ENCODE assay signal across 10 mouse cellular contexts in genomic region chr19:44893231-44893871, GRCm38 (mm10). TPM values are rescaled to one million over a fixed set of nuclear protein-coding genes. Genes with fewer than 3 reads are reported as not detected.
DNase-seq lines count a peak whose midpoint lies in the region; ATAC-seq lines count a peak whose summit lies in the region.
"Had no signal": no experiment of that assay in that cellular context is flagged by ENCODE, and none has a peak within 500 bp of the region (broad histone marks: within the 10 kb centered on the region; RNA-seq: fewer than 3 reads in every experiment).

No protein-coding gene starts in this region.

- H3K27me3 ChIP-seq in forebrain, embryonic 10.5 days (ENCODE audit: poor library complexity, severe bottlenecking): peaks cover 99% of the 10 kb centered on the region
- H3K27me3 ChIP-seq in forebrain, embryonic 11.5 days (ENCODE audit: control insufficient read depth, insufficient read depth, low read length): peaks cover 41% of the 10 kb centered on the region
- peaks cover 92% of the 10 kb centered on the region for H3K27me3 ChIP-seq in midbrain, embryonic 13.5 days
- H3K27me3 ChIP-seq in midbrain, embryonic 10.5 days (ENCODE audit: low read depth, poor library complexity, severe bottlenecking): peaks cover 97% of the 10 kb centered on the region
- H3K27me3 ChIP-seq in hindbrain, embryonic 16.5 days (replicated peaks; ENCODE audit: control insufficient read depth, insufficient read depth, low read length): peaks cover 14% of the 10 kb centered on the region
- H3K27me3 ChIP-seq in limb, embryonic 15.5 days: peaks cover 63% of the 10 kb centered on the region

- peaks cover 57% of the 10 kb centered on the region for H3K4me1 ChIP-seq in forebrain, embryonic 10.5 days
- H3K4me1 ChIP-seq in forebrain, embryonic 11.5 days (replicated peaks; ENCODE audit: control insufficient read depth, insufficient read depth, low read length): peaks cover 12% of the 10 kb centered on the region; the same call in 1 of the 2 replicates
- H3K4me1 ChIP-seq in midbrain, embryonic 13.5 days (replicated peaks): peaks cover 16% of the 10 kb centered on the region
- peaks cover 29% of the 10 kb centered on the region for H3K4me1 ChIP-seq in midbrain, embryonic 10.5 days
- H3K4me1 ChIP-seq in hindbrain, embryonic 16.5 days (ENCODE audit: control insufficient read depth, insufficient read depth, low read depth, low read length): peaks cover 8% of the 10 kb centered on the region; the same call in 1 of the 2 replicates
- peaks cover 11% of the 10 kb centered on the region for H3K4me1 ChIP-seq in limb, embryonic 15.5 days

- H3K9me3 ChIP-seq in forebrain, embryonic 10.5 days: no peaks in the 10 kb centered on the region
- no peaks in the 10 kb centered on the region for H3K9me3 ChIP-seq in forebrain, embryonic 11.5 days (ENCODE audit: control insufficient read depth, low read length)
- H3K9me3 ChIP-seq in midbrain, embryonic 13.5 days: no peaks in the 10 kb centered on the region
- H3K9me3 ChIP-seq in midbrain, embryonic 10.5 days (replicated peaks): no peaks in the 10 kb centered on the region
- H3K9me3 ChIP-seq in hindbrain, embryonic 16.5 days (ENCODE audit: control insufficient read depth, low read length): no peaks in the 10 kb centered on the region
- no peaks in the 10 kb centered on the region for H3K9me3 ChIP-seq in limb, embryonic 15.5 days
- H3K9me3 ChIP-seq: megakaryocyte, embryonic 14.5 days had no signal

- no peaks in the 10 kb centered on the region for H3K36me3 ChIP-seq in forebrain, embryonic 10.5 days (replicated peaks)
- no peaks in the 10 kb centered on the region for H3K36me3 ChIP-seq in forebrain, embryonic 11.5 days (ENCODE audit: control insufficient read depth, insufficient read depth, low read length)
- H3K36me3 ChIP-seq in midbrain, embryonic 13.5 days: no peaks in the 10 kb centered on the region
- H3K36me3 ChIP-seq in midbrain, embryonic 10.5 days: no peaks in the 10 kb centered on the region
- no peaks in the 10 kb centered on the region for H3K36me3 ChIP-seq in hindbrain, embryonic 16.5 days (ENCODE audit: control insufficient read depth, insufficient read depth, low read length)
- no peaks in the 10 kb centered on the region for H3K36me3 ChIP-seq in limb, embryonic 15.5 days

- no peak overlapping the region; the same call in 1 of the 2 replicates for H3K9ac ChIP-seq in forebrain, embryonic 11.5 days (ENCODE audit: low read length)
- H3K9ac ChIP-seq in midbrain, embryonic 13.5 days (replicated peaks): no peak overlapping the region
- no peak overlapping the region for H3K9ac ChIP-seq in hindbrain, embryonic 16.5 days (ENCODE audit: low read depth, low read length)
- no peak overlapping the region for H3K9ac ChIP-seq in limb, embryonic 15.5 days

- DNase-seq in forebrain, embryonic 10.5 days (ENCODE audit: extremely low spot score, low spot score): no peak
- no peak for DNase-seq in forebrain, embryonic 11.5 days (ENCODE audit: low spot score)
- DNase-seq in midbrain, embryonic 10.5 days (ENCODE audit: low spot score): no peak
- no peak for DNase-seq in MN1 (ENCODE audit: low spot score)
- no peak for DNase-seq in left cerebral cortex, postnatal 25 days (ENCODE audit: low spot score in 2 of 2)
- DNase-seq: gastrocnemius, postnatal 14 days had no signal

- 43% methylated on average over 19 of the region's 19 CpGs for WGBS in forebrain, embryonic 10.5 days
- 41% methylated on average over 19 of the region's 19 CpGs for WGBS in forebrain, embryonic 11.5 days
- WGBS in midbrain, embryonic 13.5 days: 36% methylated on average over 19 of the region's 19 CpGs
- WGBS in midbrain, embryonic 10.5 days: 48% methylated on average over 19 of the region's 19 CpGs
- WGBS in hindbrain, embryonic 16.5 days: 28% methylated on average over 19 of the region's 19 CpGs
- WGBS in limb, embryonic 15.5 days: 27% methylated on average over 19 of the region's 19 CpGs

- ATAC-seq in forebrain, embryonic 11.5 days (replicated peaks; ENCODE audit: low FRiP score): no peak
- no peak for ATAC-seq in midbrain, embryonic 13.5 days
- ATAC-seq in hindbrain, embryonic 16.5 days: peak; percentile 69
- ATAC-seq in limb, embryonic 15.5 days (ENCODE audit: insufficient number of reproducible peaks, low FRiP score, low TSS enrichment, low read depth): 0 out of 2 replicates have a peak, but pooled peaks have one; percentile 28

- H3K27ac ChIP-seq in forebrain, embryonic 10.5 days: peak overlapping the region; percentile 49; the same call in 1 of the 2 replicates
- no peak overlapping the region for H3K27ac ChIP-seq in forebrain, embryonic 11.5 days (ENCODE audit: low read depth, low read length)
- no peak overlapping the region for H3K27ac ChIP-seq in midbrain, embryonic 13.5 days
- H3K27ac ChIP-seq in midbrain, embryonic 10.5 days (replicated peaks): no peak overlapping the region
- no peak overlapping the region for H3K27ac ChIP-seq in hindbrain, embryonic 16.5 days (ENCODE audit: low read depth, low read length)
- H3K27ac ChIP-seq in limb, embryonic 15.5 days: no peak overlapping the region

- no peak overlapping the region for H3K4me3 ChIP-seq in forebrain, embryonic 10.5 days
- no peak overlapping the region for H3K4me3 ChIP-seq in forebrain, embryonic 11.5 days (ENCODE audit: low read depth, low read length)
- no peak overlapping the region for H3K4me3 ChIP-seq in midbrain, embryonic 13.5 days (replicated peaks)
- H3K4me3 ChIP-seq in midbrain, embryonic 10.5 days: no peak overlapping the region
- no peak overlapping the region for H3K4me3 ChIP-seq in hindbrain, embryonic 16.5 days (ENCODE audit: low read length)
- H3K4me3 ChIP-seq in limb, embryonic 15.5 days: no peak overlapping the region
- H3K4me3 ChIP-seq: megakaryocyte, embryonic 14.5 days had no signal

- no peak overlapping the region for H3K4me2 ChIP-seq in forebrain, embryonic 11.5 days (ENCODE audit: low read depth, low read length, severe bottlenecking)
- H3K4me2 ChIP-seq in midbrain, embryonic 13.5 days (replicated peaks): 0 out of 2 replicates have a peak overlapping the region, but pooled peaks have one; percentile 11
- H3K4me2 ChIP-seq in hindbrain, embryonic 16.5 days (ENCODE audit: low read length): peak overlapping the region; percentile 36
- peak overlapping the region; percentile 10 for H3K4me2 ChIP-seq in limb, embryonic 15.5 days

- intact Hi-C loops in left cerebral cortex, postnatal 25 days (cut with DNase I): loop anchor here (5.0 to 10.0 kb wide), 2 partner anchors 136 to 239 kb away; partner anchors contain the start of gene Pax2

RNA-seq across cellular contexts. Expression of gene Slf2, which starts 37.6 kb away (rescaled TPM):
- polyA plus RNA-seq in forebrain, embryonic 10.5 days (2016; fragmentation: Nextera tagmentation; extraction: Ambion mirVana): 53.9 and 54.1 TPM in 2 replicates
- 55.6 and 59.3 TPM in 2 replicates for polyA plus RNA-seq in forebrain, embryonic 11.5 days (2014; fragmentation: Nextera tagmentation; extraction: Ambion mirVana)
- 30.0 and 30.2 TPM in 2 replicates for polyA plus RNA-seq in midbrain, embryonic 13.5 days (2015; fragmentation: Nextera tagmentation; extraction: Ambion mirVana)
- polyA plus RNA-seq in midbrain, embryonic 10.5 days (2016; fragmentation: Nextera tagmentation; extraction: Ambion mirVana): 37.2 and 39.1 TPM in 2 replicates
- polyA plus RNA-seq in hindbrain, embryonic 16.5 days (2015; fragmentation: Nextera tagmentation; extraction: Ambion mirVana): 26.7 and 27.8 TPM in 2 replicates
- polyA plus RNA-seq in limb, embryonic 15.5 days (2015; fragmentation: Nextera tagmentation; extraction: Ambion mirVana): 29.1 and 29.2 TPM in 2 replicates
- total RNA-seq in left cerebral cortex, postnatal 25 days (2021): 10 to 100 TPM; 35.9 to 38.6 TPM

Comparison
In these comparisons a context has a peak if more than half of its experiments do, and no peak if none do; other contexts are left out.
1. ATAC-seq: peak in hindbrain, embryonic 16.5 days (single experiment) and limb, embryonic 15.5 days (single experiment); none in forebrain, embryonic 11.5 days (single experiment) and midbrain, embryonic 13.5 days (single experiment).